Mouse (Mus musculus) adrenal gland, postnatal 14 days (tissue): ENCODE measurements around the gene Ddx17. TPM values are rescaled to one million over a fixed set of nuclear protein-coding genes. Genes with fewer than 3 reads are reported as not detected.

Source experiments
- microRNA-seq, 2 experiments: library from miRNA; unstranded; fragments of <30 nt; microRNA quantifications; one replicate each; pipeline ENCODE4 v1.2.0; 2021
- total RNA-seq: library from RNA; stranded (reverse); gene quantifications from 2 replicates; pipeline ENCODE4 v1.2.3, GENCODE M21; 2021

Gene Ddx17
- total RNA-seq, 1 experiment from 2014 or later: 281 TPM

Small RNA genes within 50 kb of the gene (microRNA-seq; reads per million reads assigned to microRNA genes)
- 0 reads per million in 2 experiments for gene Gm27903

Other genes starting within 250 kb of the Ddx17 start
- 22.1 and 26.0 TPM in 2 replicates for gene Pla2g6, start 218.4 kb downstream of the Ddx17 start, total RNA-seq
- 6.2 and 7.4 TPM in 2 replicates for gene Maff, start 200.1 kb downstream of the Ddx17 start, total RNA-seq
- 45.2 and 48.0 TPM in 2 replicates for gene Tmem184b, start 143.2 kb downstream of the Ddx17 start, total RNA-seq
- 66.7 and 85.8 TPM in 2 replicates for gene Csnk1e, start 91.2 kb downstream of the Ddx17 start, total RNA-seq
- gene Kcnj4, start 41.5 kb downstream of the Ddx17 start, total RNA-seq: 0.19 and 0.23 TPM in 2 replicates
- gene Kdelr3, start 30.3 kb downstream of the Ddx17 start, total RNA-seq: 6.8 and 7.3 TPM in 2 replicates
- gene Dmc1, start 58.4 kb upstream of the Ddx17 start, total RNA-seq: 3.1 TPM in 2 replicates
- 2.6 and 4.8 TPM in 2 replicates for gene Fam227a, start 112.2 kb upstream of the Ddx17 start, total RNA-seq
- 21.9 and 24.8 TPM in 2 replicates for gene Cby1, start 112.5 kb upstream of the Ddx17 start, total RNA-seq
- 116 and 120 TPM in 2 replicates for gene Tomm22, start 124.1 kb upstream of the Ddx17 start, total RNA-seq
- 38.0 and 43.9 TPM in 2 replicates for gene Josd1, start 141.2 kb upstream of the Ddx17 start, total RNA-seq
- 26.1 and 35.8 TPM in 2 replicates for gene Gtpbp1, start 144.1 kb upstream of the Ddx17 start, total RNA-seq
- gene Sun2, start 195.8 kb upstream of the Ddx17 start, total RNA-seq: 61.1 and 78.0 TPM in 2 replicates
- 16.6 and 20.1 TPM in 2 replicates for gene Dnal4, start 231.1 kb upstream of the Ddx17 start, total RNA-seq